Mouse (Mus musculus) midbrain, postnatal 0 days (tissue): Measurements from ENCODE around the gene Chuk. TPM values are rescaled to one million over a fixed set of nuclear protein-coding genes. Genes with fewer than 3 reads are reported as not detected.
A peak's percentile ranks its signal among the peaks of the same experiment; 100 is the strongest.

ENCODE experiments used
- ATAC-seq: fragments of 200-750 bp; cut with Nextera tagmentation; 2 replicates; pipeline ENCODE4 v1.8.0; 2017; ENCODE audit warnings: moderate number of reproducible peaks, mild to moderate bottlenecking, moderate TSS enrichment, moderate library complexity; ENCODE audit not compliant: low FRiP score
- DNase-seq: peaks from one replicate; pipeline ENCODE4 v3.0.0-alpha.2; 2015; ENCODE audit warnings: low spot score
- H3K27ac ChIP-seq: fragments of 300-500 bp; sonication (generic); 2 replicates; pipeline ENCODE4 v1.5.1; 2014; ENCODE audit warnings: low read depth, mild to moderate bottlenecking, low read length, mixed read lengths
- H3K27me3 ChIP-seq: fragments of 300-500 bp; sonication (generic); 2 replicates; pipeline ENCODE4 v1.6.1; 2014; ENCODE audit warnings: low read length, control low read depth, mixed read lengths; ENCODE audit not compliant: insufficient read depth
- H3K36me3 ChIP-seq: fragments of 300-500 bp; sonication (generic); 2 replicates; pipeline ENCODE4 v1.6.1; 2014; ENCODE audit warnings: low read length, control low read depth, mixed read lengths; ENCODE audit not compliant: insufficient read depth
- H3K4me1 ChIP-seq: fragments of 300-500 bp; sonication (generic); 2 replicates; pipeline ENCODE4 v1.6.1; 2014; ENCODE audit warnings: mild to moderate bottlenecking, control low read depth, antibody characterized with exemption, low read length, mixed read lengths; ENCODE audit not compliant: insufficient read depth
- H3K4me2 ChIP-seq: fragments of 300-500 bp; sonication (generic); 2 replicates; pipeline ENCODE4 v1.6.1; 2014; ENCODE audit warnings: low read depth, mild to moderate bottlenecking, low read length, mixed read lengths; ENCODE audit not compliant: poor library complexity, severe bottlenecking
- H3K4me3 ChIP-seq: fragments of 300-500 bp; sonication (generic); 2 replicates; pipeline ENCODE4 v1.5.1; 2014; ENCODE audit warnings: low read depth, mild to moderate bottlenecking, low read length, moderate library complexity
- H3K9ac ChIP-seq: fragments of 300-500 bp; sonication (generic); replicated peaks from 2 replicates; pipeline ENCODE4 v1.6.1; 2014; ENCODE audit warnings: mild to moderate bottlenecking, low read length, moderate library complexity, mixed read lengths; ENCODE audit not compliant: poor library complexity, severe bottlenecking
- H3K9me3 ChIP-seq: fragments of 300-500 bp; sonication (generic); 2 replicates; pipeline ENCODE4 v1.6.1; 2016; ENCODE audit warnings: low read length, control low read depth
- CTCF ChIP-seq: IDR thresholded peaks from 2 replicates; pipeline ENCODE4 v1.5.1; 2016; ENCODE audit warnings: antibody characterized with exemption, mild to moderate bottlenecking
- WGBS: fragments of 180-500 bp; shearing (Covaris S2); extraction: QIAGEN DNeasy Blood & Tissue Kit; methylation state at CpG from one replicate; pipeline ENCODE4 v1.1.7; 2014; 5-methylcytosine and 5-hydroxymethylcytosine counted together
- polyA plus RNA-seq: library from polyadenylated mRNA; unstranded; fragments of >200 nt; fragmentation: Nextera tagmentation; extraction: Ambion mirVana; gene quantifications from 2 replicates; pipeline ENCODE4 v1.2.1, GENCODE M21; 2015
- total RNA-seq: library from RNA; depleted of rRNA; stranded (reverse); fragments of >200 nt; gene quantifications from 2 replicates; pipeline ENCODE4 v1.2.3, GENCODE M21; 2014

The Chuk gene
- total and polyA plus RNA-seq, 2 experiments from 2014 or later, result 34.7 to 40.7 TPM

GRCm38 (mm10) chr19:44111706-44112105, 4.4 kb upstream of the Chuk start:
- 51% methylated on average over 7 of the region's 7 CpGs for WGBS
- H3K9me3 ChIP-seq, result no peaks in the 10 kb centered on the region
- H3K36me3 ChIP-seq, result peaks cover 50% of the 10 kb centered on the region
- H3K4me3 ChIP-seq, result no peak overlapping the region
- H3K27ac ChIP-seq, result no peak overlapping the region
- H3K27me3 ChIP-seq, result no peaks in the 10 kb centered on the region
- no peak overlapping the region for H3K4me2 ChIP-seq
- DNase-seq, result peak; percentile 49
- no peak overlapping the region for H3K9ac ChIP-seq
- no peak for ATAC-seq
- H3K4me1 ChIP-seq, result 0 out of 2 replicates have a peak, but pooled peaks cover 3% of the 10 kb centered on the region
- TF ChIP-seq CTCF, result peak; percentile 64

GRCm38 (mm10) chr19:44110356-44110755, 3.1 kb upstream of the Chuk start:
- no peak overlapping the region for H3K4me2 ChIP-seq
- H3K4me3 ChIP-seq, result no peak overlapping the region
- no peaks in the 10 kb centered on the region for H3K27me3 ChIP-seq
- ATAC-seq (no peak), DNase-seq (no peak)
- peaks cover 42% of the 10 kb centered on the region for H3K36me3 ChIP-seq
- no peaks in the 10 kb centered on the region for H3K9me3 ChIP-seq
- no peak overlapping the region for H3K27ac ChIP-seq
- 0 out of 2 replicates have a peak, but pooled peaks cover 3% of the 10 kb centered on the region for H3K4me1 ChIP-seq
- no peak for TF ChIP-seq CTCF
- no peak overlapping the region for H3K9ac ChIP-seq
- WGBS, result 86% methylated on average over 9 of the region's 9 CpGs

GRCm38 (mm10) chr19:44108996-44109395, 1.7 kb upstream of the Chuk start:
- ATAC-seq (no peak), DNase-seq (peak; percentile 4)
- TF ChIP-seq CTCF, result no peak
- Histone ChIP-seq H3K27ac (no peak overlapping the region), H3K4me2 (no peak overlapping the region), H3K9me3 (no peaks in the 10 kb centered on the region), H3K27me3 (no peaks in the 10 kb centered on the region), H3K36me3 (peaks cover 33% of the 10 kb centered on the region), H3K4me3 (no peak overlapping the region), H3K9ac (no peak overlapping the region), H3K4me1 (0 out of 2 replicates have a peak, but pooled peaks cover 3% of the 10 kb centered on the region)

- peak; percentile 31; the same call in 1 of the 2 replicates for ATAC-seq
- H3K36me3 ChIP-seq, result peaks cover 25% of the 10 kb centered on the region
- peak overlapping the region; percentile 82 for H3K27ac ChIP-seq
- H3K27me3 ChIP-seq, result no peaks in the 10 kb centered on the region
- H3K9ac ChIP-seq, result peak overlapping the region; percentile 92
- H3K9me3 ChIP-seq, result no peaks in the 10 kb centered on the region
- DNase-seq, result peak; percentile 16
- peak overlapping the region; percentile 73 for H3K4me2 ChIP-seq
- 29% methylated on average over 22 of the region's 22 CpGs for WGBS
- H3K4me1 ChIP-seq, result 0 out of 2 replicates have a peak, but pooled peaks cover 3% of the 10 kb centered on the region
- TF ChIP-seq CTCF, result no peak
- peak overlapping the region; percentile 86 for H3K4me3 ChIP-seq
Observed at GRCm38 (mm10) chr19:44107661-44108521, 611 bp upstream of the Chuk start.

- 100% methylated on average over 1 of the region's 1 CpGs for WGBS
- DNase-seq, result no peak
- no peak overlapping the region for H3K4me3 ChIP-seq
- no peak for ATAC-seq
- no peak overlapping the region for H3K4me2 ChIP-seq
- H3K4me1 ChIP-seq, result 0 out of 2 replicates have a peak, but pooled peaks cover 3% of the 10 kb centered on the region
- H3K9me3 ChIP-seq, result no peaks in the 10 kb centered on the region
- no peak overlapping the region for H3K9ac ChIP-seq
- no peak for TF ChIP-seq CTCF
- H3K36me3 ChIP-seq, result 0 out of 2 replicates have a peak, but pooled peaks cover 3% of the 10 kb centered on the region
- no peaks in the 10 kb centered on the region for H3K27me3 ChIP-seq
- no peak overlapping the region for H3K27ac ChIP-seq
Observed at GRCm38 (mm10) chr19:44104393-44104792, 2.9 kb downstream of the Chuk start.

- Histone ChIP-seq H3K4me3 (no peak overlapping the region), H3K36me3 (no peaks in the 10 kb centered on the region), H3K27ac (no peak overlapping the region), H3K4me2 (no peak overlapping the region), H3K9me3 (no peaks in the 10 kb centered on the region), H3K27me3 (no peaks in the 10 kb centered on the region), H3K4me1 (0 out of 2 replicates have a peak, but pooled peaks cover 3% of the 10 kb centered on the region), H3K9ac (no peak overlapping the region)
- no peak for TF ChIP-seq CTCF
- no peak for ATAC-seq
- 82% methylated on average over 3 of the region's 3 CpGs for WGBS
- DNase-seq, result no peak
Observed at GRCm38 (mm10) chr19:44103001-44103400, 4.3 kb downstream of the Chuk start.
